Mouse (Mus musculus): ENCODE measurements around the gene Tent5c. TPM values are rescaled to one million over a fixed set of nuclear protein-coding genes. Genes with fewer than 3 reads are reported as not detected.

Gene Tent5c
- polyA plus RNA-seq (2015; fragmentation: Nextera tagmentation; extraction: Ambion mirVana): 4.0 and 4.1 TPM in 2 replicates

GRCm38 (mm10) chr3:100489133-100490009 is at the start of gene Tent5c:
TSS of gene Tent5c (minus strand) at chr3:100489324.
- Histone ChIP-seq H3K4me2 (peak within 1 kb of the TSS; percentile 98), H3K27me3 (replicated peaks) (peaks cover 48% of the 10 kb centered on the region), H3K27ac (no peak within 1 kb of the TSS), H3K4me1 (peaks cover 26% of the 10 kb centered on the region), H3K4me3 (peak within 1 kb of the TSS; percentile 76), H3K9ac (peak within 1 kb of the TSS; percentile 41), H3K36me3 (replicated peaks) (no peaks in the 10 kb centered on the region), H3K9me3 (no peaks in the 10 kb centered on the region)
- WGBS: under 1% methylated on average over 73 of the region's 73 CpGs
- peak; percentile 91 for ATAC-seq (replicated peaks)

- 100% methylated on average over 2 of the region's 2 CpGs for WGBS
- Histone ChIP-seq H3K27me3 (replicated peaks) (no peaks in the 10 kb centered on the region), H3K9me3 (no peaks in the 10 kb centered on the region), H3K27ac (no peak overlapping the region), H3K4me2 (no peak overlapping the region), H3K4me1 (no peaks in the 10 kb centered on the region), H3K4me3 (no peak overlapping the region), H3K9ac (no peak overlapping the region), H3K36me3 (replicated peaks) (no peaks in the 10 kb centered on the region)
- ATAC-seq (replicated peaks): no peak
These were observed 47.6 kb upstream of the Tent5c start for GRCm38 (mm10) chr3:100536686-100537085.

- Histone ChIP-seq H3K4me3 (no peak overlapping the region), H3K27ac (no peak overlapping the region), H3K27me3 (replicated peaks) (no peaks in the 10 kb centered on the region), H3K4me2 (no peak overlapping the region), H3K9ac (no peak overlapping the region), H3K4me1 (no peaks in the 10 kb centered on the region), H3K9me3 (no peaks in the 10 kb centered on the region), H3K36me3 (replicated peaks) (no peaks in the 10 kb centered on the region)
- ATAC-seq (replicated peaks): no peak
- 72% methylated on average over 4 of the region's 4 CpGs for WGBS
These were observed 46.8 kb upstream of the Tent5c start for GRCm38 (mm10) chr3:100535902-100536301.

GRCm38 (mm10) chr3:100535298-100535697 is 46.2 kb upstream of the Tent5c start:
- no peak overlapping the region for H3K4me2 ChIP-seq
- H3K9me3 ChIP-seq: no peaks in the 10 kb centered on the region
- no peak overlapping the region for H3K27ac ChIP-seq
- no peak overlapping the region for H3K4me3 ChIP-seq
- H3K9ac ChIP-seq: no peak overlapping the region
- ATAC-seq (replicated peaks): no peak
- no peaks in the 10 kb centered on the region for H3K36me3 ChIP-seq (replicated peaks)
- no peaks in the 10 kb centered on the region for H3K4me1 ChIP-seq
- WGBS: 49% methylated on average over 3 of the region's 3 CpGs
- no peaks in the 10 kb centered on the region for H3K27me3 ChIP-seq (replicated peaks)

GRCm38 (mm10) chr3:100534394-100534793 is 45.3 kb upstream of the Tent5c start:
- Histone ChIP-seq H3K4me3 (no peak overlapping the region), H3K27me3 (replicated peaks) (no peaks in the 10 kb centered on the region), H3K9me3 (no peaks in the 10 kb centered on the region), H3K4me2 (no peak overlapping the region), H3K4me1 (no peaks in the 10 kb centered on the region), H3K27ac (no peak overlapping the region), H3K9ac (no peak overlapping the region), H3K36me3 (replicated peaks) (no peaks in the 10 kb centered on the region)
- ATAC-seq (replicated peaks): no peak
- WGBS: 82% methylated on average over 3 of the region's 3 CpGs

- Histone ChIP-seq H3K27me3 (replicated peaks) (no peaks in the 10 kb centered on the region), H3K36me3 (replicated peaks) (no peaks in the 10 kb centered on the region), H3K4me2 (no peak overlapping the region), H3K27ac (no peak overlapping the region), H3K4me1 (no peaks in the 10 kb centered on the region), H3K9me3 (no peaks in the 10 kb centered on the region), H3K4me3 (no peak overlapping the region), H3K9ac (no peak overlapping the region)
- no peak for ATAC-seq (replicated peaks)
These were observed 44.3 kb upstream of the Tent5c start for GRCm38 (mm10) chr3:100533429-100533828.

- WGBS: 92% methylated on average over 5 of the region's 5 CpGs
- Histone ChIP-seq H3K27me3 (replicated peaks) (no peaks in the 10 kb centered on the region), H3K4me2 (no peak overlapping the region), H3K36me3 (replicated peaks) (no peaks in the 10 kb centered on the region), H3K9ac (no peak overlapping the region), H3K9me3 (no peaks in the 10 kb centered on the region), H3K27ac (no peak overlapping the region), H3K4me1 (no peaks in the 10 kb centered on the region), H3K4me3 (no peak overlapping the region)
- no peak for ATAC-seq (replicated peaks)
These were observed 41.8 kb upstream of the Tent5c start for GRCm38 (mm10) chr3:100530919-100531318.

GRCm38 (mm10) chr3:100530244-100530788 is 41.2 kb upstream of the Tent5c start:
- no peak overlapping the region for H3K9ac ChIP-seq
- no peak for ATAC-seq (replicated peaks)
- no peaks in the 10 kb centered on the region for H3K9me3 ChIP-seq

GRCm38 (mm10) chr3:100522671-100523070 is 33.5 kb upstream of the Tent5c start:
- Histone ChIP-seq H3K9ac (no peak overlapping the region), H3K9me3 (no peaks in the 10 kb centered on the region), H3K27me3 (replicated peaks) (no peaks in the 10 kb centered on the region), H3K4me1 (no peaks in the 10 kb centered on the region), H3K4me3 (no peak overlapping the region), H3K36me3 (replicated peaks) (no peaks in the 10 kb centered on the region), H3K27ac (no peak overlapping the region), H3K4me2 (no peak overlapping the region)
- WGBS: 81% methylated on average over 7 of the region's 7 CpGs
- no peak for ATAC-seq (replicated peaks)

More at GRCm38 (mm10) chr3:100530244-100530788, 41.2 kb upstream of the Tent5c start:
- Histone ChIP-seq H3K4me2 (no peak overlapping the region), H3K27ac (no peak overlapping the region), H3K27me3 (replicated peaks) (no peaks in the 10 kb centered on the region), H3K36me3 (replicated peaks) (no peaks in the 10 kb centered on the region), H3K4me3 (no peak overlapping the region), H3K4me1 (no peaks in the 10 kb centered on the region)
- 88% methylated on average over 7 of the region's 7 CpGs for WGBS

GRCm38 (mm10) chr3:100521626-100522025 is 32.5 kb upstream of the Tent5c start:
- H3K4me1 ChIP-seq: no peaks in the 10 kb centered on the region
- no peaks in the 10 kb centered on the region for H3K9me3 ChIP-seq
- H3K36me3 ChIP-seq (replicated peaks): no peaks in the 10 kb centered on the region
- no peak overlapping the region for H3K9ac ChIP-seq
- 65% methylated on average over 1 of the region's 1 CpGs for WGBS
- H3K27ac ChIP-seq: no peak overlapping the region
- H3K27me3 ChIP-seq (replicated peaks): no peaks in the 10 kb centered on the region
- no peak overlapping the region for H3K4me3 ChIP-seq
- H3K4me2 ChIP-seq: no peak overlapping the region
- ATAC-seq (replicated peaks): no peak

GRCm38 (mm10) chr3:100515754-100516141 is 26.6 kb upstream of the Tent5c start:
- 90% methylated on average over 5 of the region's 5 CpGs for WGBS
- no peaks in the 10 kb centered on the region for H3K27me3 ChIP-seq (replicated peaks)
- no peaks in the 10 kb centered on the region for H3K36me3 ChIP-seq (replicated peaks)

GRCm38 (mm10) chr3:100515093-100515753 is 26.1 kb upstream of the Tent5c start:
- H3K36me3 ChIP-seq (replicated peaks): no peaks in the 10 kb centered on the region
- no peak overlapping the region for H3K4me2 ChIP-seq
- H3K4me3 ChIP-seq: no peak overlapping the region
- WGBS: 73% methylated on average over 8 of the region's 8 CpGs
- H3K4me1 ChIP-seq: no peaks in the 10 kb centered on the region
- no peak overlapping the region for H3K9ac ChIP-seq
- ATAC-seq (replicated peaks): no peak
- no peak overlapping the region for H3K27ac ChIP-seq
- H3K27me3 ChIP-seq (replicated peaks): no peaks in the 10 kb centered on the region
- no peaks in the 10 kb centered on the region for H3K9me3 ChIP-seq

More at GRCm38 (mm10) chr3:100515754-100516141, 26.6 kb upstream of the Tent5c start:
- no peak overlapping the region for H3K27ac ChIP-seq
- no peaks in the 10 kb centered on the region for H3K9me3 ChIP-seq
- H3K4me2 ChIP-seq: no peak overlapping the region
- ATAC-seq (replicated peaks): no peak
- no peak overlapping the region for H3K9ac ChIP-seq
- H3K4me1 ChIP-seq: no peaks in the 10 kb centered on the region
- H3K4me3 ChIP-seq: no peak overlapping the region

Measured in midbrain, embryonic 15.5 days (tissue).